ENCODE assay signal across 8 mouse cellular contexts in the genomic region with DNA sequence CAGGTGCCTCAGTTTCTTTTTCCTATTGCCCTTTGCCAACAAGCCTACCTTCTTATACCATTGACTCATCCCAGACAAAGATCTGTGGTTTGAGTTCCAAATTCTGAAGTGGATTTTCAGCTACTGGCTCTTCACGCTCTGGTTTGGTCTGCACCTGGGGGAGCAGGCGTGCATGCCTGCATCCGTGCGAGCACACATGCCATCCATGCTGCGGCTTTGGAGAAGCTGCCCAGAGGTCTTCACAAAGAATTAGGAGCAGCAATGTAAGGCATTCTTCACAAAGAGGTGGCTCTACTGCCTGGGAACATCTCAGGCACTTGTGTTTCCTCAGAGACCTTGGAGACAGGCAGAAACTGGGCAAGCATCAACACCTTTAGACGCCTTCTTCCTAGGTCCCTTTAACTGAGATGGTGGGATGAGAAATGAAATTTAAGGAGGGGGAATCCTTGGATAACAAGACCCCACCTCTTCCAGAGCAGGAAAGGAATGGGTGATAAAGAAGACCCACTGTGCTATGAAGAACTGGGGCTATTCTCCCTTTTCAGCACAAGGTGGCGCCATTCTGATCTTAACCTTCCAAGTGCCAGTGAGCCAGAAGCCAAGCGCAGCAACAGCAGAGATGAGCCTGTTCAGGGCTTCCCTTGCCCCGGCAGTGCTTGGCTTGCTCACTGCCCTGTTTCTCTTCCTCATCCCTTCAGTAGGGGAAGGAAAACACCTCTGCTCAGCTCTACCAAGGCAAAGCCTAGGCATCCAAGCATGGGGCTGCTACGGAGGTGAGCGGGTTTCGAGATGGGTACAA.
DNase-seq lines count a peak whose midpoint lies in the region; ATAC-seq lines count a peak whose summit lies in the region.

No protein-coding gene starts in this region.

- no peak overlapping the region for H3K9ac ChIP-seq in intestine, embryonic 14.5 days (ENCODE audit: low read length)
- H3K9ac ChIP-seq in intestine, embryonic 15.5 days = no peak overlapping the region
- 0 out of 2 replicates have a peak overlapping the region, but pooled peaks have one; percentile 43 for H3K9ac ChIP-seq in heart, embryonic 11.5 days (ENCODE audit: low read depth, low read length)

- WGBS in intestine, embryonic 14.5 days = 64% methylated on average over 12 of the region's 12 CpGs
- WGBS in intestine, embryonic 15.5 days = 65% methylated on average over 12 of the region's 12 CpGs
- WGBS in heart, embryonic 11.5 days (ENCODE audit: insufficient replicate concordance) = 62% methylated on average over 12 of the region's 12 CpGs

- no peaks in the 10 kb centered on the region for H3K9me3 ChIP-seq in intestine, embryonic 14.5 days (ENCODE audit: control insufficient read depth, low read length)
- H3K9me3 ChIP-seq in intestine, embryonic 15.5 days = no peaks in the 10 kb centered on the region
- H3K9me3 ChIP-seq in heart, embryonic 11.5 days (replicated peaks; ENCODE audit: control insufficient read depth, low read length) = no peaks in the 10 kb centered on the region

- H3K4me1 ChIP-seq in intestine, embryonic 14.5 days (replicated peaks; ENCODE audit: control insufficient read depth, insufficient read depth, low read length) = peaks cover 7% of the 10 kb centered on the region; the same call in 1 of the 2 replicates
- peaks cover 9% of the 10 kb centered on the region for H3K4me1 ChIP-seq in intestine, embryonic 15.5 days (replicated peaks)
- peaks cover 16% of the 10 kb centered on the region for H3K4me1 ChIP-seq in heart, embryonic 11.5 days (ENCODE audit: control insufficient read depth, insufficient read depth, low read length)

- H3K27me3 ChIP-seq in intestine, embryonic 14.5 days (replicated peaks; ENCODE audit: control insufficient read depth, insufficient read depth, low read length) = no peaks in the 10 kb centered on the region
- H3K27me3 ChIP-seq in intestine, embryonic 15.5 days (replicated peaks) = no peaks in the 10 kb centered on the region
- no peaks in the 10 kb centered on the region for H3K27me3 ChIP-seq in heart, embryonic 11.5 days (ENCODE audit: control insufficient read depth, insufficient read depth, low read length)

- no peak for ATAC-seq in intestine, embryonic 14.5 days (replicated peaks; ENCODE audit: low FRiP score, low TSS enrichment, low read depth)
- no peak for ATAC-seq in intestine, embryonic 15.5 days
- ATAC-seq in heart, embryonic 11.5 days (replicated peaks; ENCODE audit: insufficient number of reproducible peaks, low FRiP score, low TSS enrichment) = no peak

- H3K36me3 ChIP-seq in intestine, embryonic 14.5 days (ENCODE audit: control insufficient read depth, insufficient read depth, low read length) = peaks cover 13% of the 10 kb centered on the region; the same call in 1 of the 2 replicates
- H3K36me3 ChIP-seq in intestine, embryonic 15.5 days = no peaks in the 10 kb centered on the region
- no peaks in the 10 kb centered on the region for H3K36me3 ChIP-seq in heart, embryonic 11.5 days (ENCODE audit: control insufficient read depth, insufficient read depth, low read length)

- peak; percentile 73 for DNase-seq in intestine, embryonic 14.5 days (ENCODE audit: low spot score)
- DNase-seq in adrenal gland, postnatal 10 days = peak; percentile 73
- peak; percentile 70 for DNase-seq in embryo, embryonic 9.5 days (ENCODE audit: extremely low spot score)
- peak; percentile 41 to 87 for DNase-seq in layer of hippocampus, adult 18-20 months (ENCODE audit: low spot score in 2 of 2)
- DNase-seq in lung, postnatal 14 days = peak; percentile 65
- peak; percentile 53 for DNase-seq in retina, postnatal 7 days (ENCODE audit: low read depth, low spot score)

- no peak overlapping the region for H3K4me2 ChIP-seq in intestine, embryonic 14.5 days (ENCODE audit: low read length)
- H3K4me2 ChIP-seq in intestine, embryonic 15.5 days (replicated peaks) = no peak overlapping the region
- no peak overlapping the region for H3K4me2 ChIP-seq in heart, embryonic 11.5 days

- no peak overlapping the region for H3K4me3 ChIP-seq in intestine, embryonic 14.5 days (ENCODE audit: low read depth, low read length)
- no peak overlapping the region for H3K4me3 ChIP-seq in intestine, embryonic 15.5 days (replicated peaks)
- H3K4me3 ChIP-seq in heart, embryonic 11.5 days (ENCODE audit: low read depth, low read length) = no peak overlapping the region

- no peak overlapping the region for H3K27ac ChIP-seq in intestine, embryonic 14.5 days (ENCODE audit: low read depth)
- no peak overlapping the region for H3K27ac ChIP-seq in intestine, embryonic 15.5 days
- H3K27ac ChIP-seq in heart, embryonic 11.5 days (ENCODE audit: low read depth, low read length) = no peak overlapping the region
